In the genomic region with DNA sequence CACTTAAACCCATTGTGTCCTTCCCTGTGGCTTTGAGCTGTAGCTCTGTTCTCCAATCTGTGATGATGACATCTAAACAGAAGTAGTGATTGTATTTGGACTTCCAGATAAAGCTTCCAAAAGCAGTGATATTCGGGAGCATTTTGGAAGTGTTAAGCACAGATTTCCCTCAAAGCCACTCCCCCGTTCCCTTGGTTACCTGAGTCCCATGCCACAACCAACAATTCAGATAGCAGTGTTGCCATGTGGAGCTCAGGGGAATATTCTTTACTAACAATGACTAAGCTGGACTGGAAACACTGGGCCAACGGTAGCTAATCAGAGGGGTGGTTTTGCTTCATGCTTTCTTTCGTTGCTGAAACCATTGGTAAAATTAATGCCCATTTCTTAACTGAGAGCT, we compare ENCODE assay signal across 21 mouse cellular contexts.
DNase-seq lines count a peak whose midpoint lies in the region; ATAC-seq lines count a peak whose summit lies in the region.
"Had no signal": no experiment of that assay in that cellular context is flagged by ENCODE, and none has a peak within 500 bp of the region (broad histone marks: within the 10 kb centered on the region; RNA-seq: fewer than 3 reads in every experiment).

No protein-coding gene starts in this region.

- no peaks in the 10 kb centered on the region for H3K9me3 ChIP-seq in midbrain, embryonic 11.5 days (ENCODE audit: control insufficient read depth, low read length)
- H3K9me3 ChIP-seq in midbrain, embryonic 16.5 days (replicated peaks; ENCODE audit: control insufficient read depth, low read length, poor library complexity, severe bottlenecking), result no peaks in the 10 kb centered on the region
- H3K9me3 ChIP-seq in kidney, embryonic 15.5 days (replicated peaks), result no peaks in the 10 kb centered on the region
- H3K9me3 ChIP-seq: embryonic facial prominence, embryonic 15.5 days; heart, embryonic 12.5 days; liver, embryonic 13.5 days; lung, embryonic 15.5 days; midbrain, embryonic 15.5 days had no signal

- H3K4me2 ChIP-seq in midbrain, embryonic 11.5 days, result no peak overlapping the region
- no peak overlapping the region for H3K4me2 ChIP-seq in midbrain, embryonic 16.5 days (ENCODE audit: low read length)
- no peak overlapping the region for H3K4me2 ChIP-seq in kidney, embryonic 15.5 days
- H3K4me2 ChIP-seq: embryonic facial prominence, embryonic 15.5 days; heart, embryonic 12.5 days; liver, embryonic 13.5 days; lung, embryonic 15.5 days; midbrain, embryonic 15.5 days had no signal

- no peak overlapping the region for H3K9ac ChIP-seq in midbrain, embryonic 11.5 days (ENCODE audit: low read length)
- no peak overlapping the region for H3K9ac ChIP-seq in midbrain, embryonic 16.5 days (ENCODE audit: low read depth, low read length)
- H3K9ac ChIP-seq in kidney, embryonic 15.5 days, result no peak overlapping the region
- H3K9ac ChIP-seq: embryonic facial prominence, embryonic 15.5 days; heart, embryonic 12.5 days; liver, embryonic 13.5 days; lung, embryonic 15.5 days; midbrain, embryonic 15.5 days had no signal

- ATAC-seq in midbrain, embryonic 11.5 days (ENCODE audit: low FRiP score), result no peak
- no peak for ATAC-seq in midbrain, embryonic 16.5 days
- no peak for ATAC-seq in kidney, embryonic 15.5 days (replicated peaks; ENCODE audit: low FRiP score)
- ATAC-seq: midbrain, embryonic 15.5 days had no signal

- H3K36me3 ChIP-seq in midbrain, embryonic 11.5 days (ENCODE audit: control insufficient read depth, insufficient read depth, low read length), result no peaks in the 10 kb centered on the region
- H3K36me3 ChIP-seq in midbrain, embryonic 16.5 days (ENCODE audit: control insufficient read depth, insufficient read depth, low read length), result no peaks in the 10 kb centered on the region
- no peaks in the 10 kb centered on the region for H3K36me3 ChIP-seq in kidney, embryonic 15.5 days
- H3K36me3 ChIP-seq: embryonic facial prominence, embryonic 15.5 days; heart, embryonic 12.5 days; liver, embryonic 13.5 days; lung, embryonic 15.5 days; midbrain, embryonic 15.5 days had no signal

- intact Hi-C loops in heart, postnatal 14 days (cut with DNase I), result no loop called here

- 77% methylated on average over 4 of the region's 4 CpGs for WGBS in midbrain, embryonic 11.5 days
- WGBS in midbrain, embryonic 16.5 days, result 60% methylated on average over 4 of the region's 4 CpGs
- WGBS in kidney, embryonic 15.5 days, result 89% methylated on average over 4 of the region's 4 CpGs

- H3K27me3 ChIP-seq in midbrain, embryonic 11.5 days (ENCODE audit: control insufficient read depth, insufficient read depth, low read length), result no peaks in the 10 kb centered on the region
- no peaks in the 10 kb centered on the region for H3K27me3 ChIP-seq in midbrain, embryonic 16.5 days (ENCODE audit: control insufficient read depth, insufficient read depth, low read depth, low read length)
- no peaks in the 10 kb centered on the region for H3K27me3 ChIP-seq in kidney, embryonic 15.5 days
- H3K27me3 ChIP-seq: embryonic facial prominence, embryonic 15.5 days; heart, embryonic 12.5 days; liver, embryonic 13.5 days; lung, embryonic 15.5 days; midbrain, embryonic 15.5 days had no signal

- H3K27ac ChIP-seq in midbrain, embryonic 11.5 days (ENCODE audit: low read depth, low read length), result no peak overlapping the region
- H3K27ac ChIP-seq in midbrain, embryonic 16.5 days (ENCODE audit: low read length), result no peak overlapping the region
- H3K27ac ChIP-seq in kidney, embryonic 15.5 days, result no peak overlapping the region
- H3K27ac ChIP-seq: embryonic facial prominence, embryonic 15.5 days; liver, embryonic 13.5 days; lung, embryonic 15.5 days; macrophage; midbrain, embryonic 15.5 days had no signal

- H3K4me3 ChIP-seq in midbrain, embryonic 11.5 days (ENCODE audit: low read depth, low read length), result no peak overlapping the region
- no peak overlapping the region for H3K4me3 ChIP-seq in midbrain, embryonic 16.5 days (ENCODE audit: low read depth, low read length)
- H3K4me3 ChIP-seq in kidney, embryonic 15.5 days (replicated peaks), result no peak overlapping the region
- H3K4me3 ChIP-seq: embryonic facial prominence, embryonic 15.5 days; heart, embryonic 12.5 days; liver, embryonic 13.5 days; lung, embryonic 15.5 days; midbrain, embryonic 15.5 days had no signal

- peak; percentile 81 for DNase-seq in heart, adult 11 months
- no peak for DNase-seq in heart, postnatal 14 days
- peak; percentile 70 for DNase-seq in midbrain, embryonic 11.5 days (ENCODE audit: low spot score, missing footprints)
- peak; percentile 18 for DNase-seq in adipocyte (ENCODE audit: low spot score)
- DNase-seq in layer of hippocampus, adult 9-10 months (ENCODE audit: low spot score), result peak; percentile 12
- no peak for DNase-seq in Muller cell, postnatal 12 days (ENCODE audit: inconsistent ontology term)
- DNase-seq: adrenal gland, adult 2 months; cerebellum, adult 11 months; cerebellum, postnatal 14 days; embryo, embryonic 11 days; gastrocnemius, postnatal 36 days; kidney, adult 8-10 months; liver, embryonic 13.5 days; thymus, postnatal 25 days had no signal

- H3K4me1 ChIP-seq in midbrain, embryonic 11.5 days (ENCODE audit: control insufficient read depth, insufficient read depth, low read length), result no peaks in the 10 kb centered on the region
- 0 out of 2 replicates have a peak, but pooled peaks cover 5% of the 10 kb centered on the region for H3K4me1 ChIP-seq in midbrain, embryonic 16.5 days (ENCODE audit: control insufficient read depth, insufficient read depth, low read length)
- H3K4me1 ChIP-seq in kidney, embryonic 15.5 days, result peaks cover 23% of the 10 kb centered on the region
- H3K4me1 ChIP-seq: embryonic facial prominence, embryonic 15.5 days; liver, embryonic 13.5 days; lung, embryonic 15.5 days had no signal

Comparison
In these comparisons a context has a peak if more than half of its experiments do, and no peak if none do; other contexts are left out.
1. DNase-seq: peak in heart, adult 11 months (single experiment), midbrain, embryonic 11.5 days (single experiment), adipocyte (single experiment) and layer of hippocampus, adult 9-10 months (single experiment); none in heart, postnatal 14 days (0 of 2) and Muller cell, postnatal 12 days (single experiment).